Mouse (Mus musculus): ENCODE measurements around the gene Dnah6.

Gene Dnah6

DNA sequence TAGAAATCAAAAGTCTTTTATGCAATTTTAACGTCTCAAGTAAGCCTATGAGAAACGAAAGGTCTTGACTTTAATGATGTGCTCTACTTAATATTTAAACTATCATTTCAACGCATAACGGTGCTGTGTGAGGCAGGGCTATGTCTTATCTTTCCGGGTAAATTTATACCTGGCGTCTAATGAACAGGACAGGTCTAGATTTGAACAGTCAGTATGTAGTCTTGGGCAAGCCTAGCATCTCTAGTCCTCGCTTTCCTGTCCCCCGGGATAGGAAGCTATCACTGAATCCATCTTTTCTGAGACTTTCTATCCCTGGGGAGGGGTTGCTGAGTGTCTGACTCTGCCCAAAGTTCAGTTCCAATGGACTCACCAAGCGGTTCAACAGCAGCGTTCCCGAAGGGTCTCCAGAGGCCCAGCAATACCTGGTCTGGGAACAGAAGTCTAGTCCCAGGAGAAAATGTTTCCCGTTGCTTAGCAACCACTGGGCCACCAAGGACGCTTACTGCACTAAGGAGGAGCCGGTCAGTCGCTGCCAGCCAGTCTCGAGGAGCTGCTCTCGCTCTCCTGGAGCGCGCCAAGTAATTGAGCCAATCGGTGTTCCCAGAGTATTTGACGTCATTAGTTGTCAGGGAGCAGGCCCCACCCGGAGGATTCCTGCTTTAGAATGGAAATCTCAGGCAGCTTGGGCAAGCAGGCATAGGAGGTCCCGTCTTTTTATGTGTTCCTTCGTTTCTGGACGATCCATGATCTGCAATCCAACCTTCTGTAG, at the start of gene Dnah6:
Gene Dnah6 (minus strand): TSS at position 463 of the 769 bp plus-strand sequence.
- Histone ChIP-seq H3K36me3 (ENCODE audit: control insufficient read depth, insufficient read depth, low read length, poor library complexity, severe bottlenecking) (no peaks in the 10 kb centered on the region), H3K27me3 (ENCODE audit: control insufficient read depth, insufficient read depth, low read length, poor library complexity, severe bottlenecking) (no peaks in the 10 kb centered on the region; the same call in 1 of the 2 replicates)
- peak; percentile 89 for DNase-seq (ENCODE audit: low read depth, low spot score)

DNA sequence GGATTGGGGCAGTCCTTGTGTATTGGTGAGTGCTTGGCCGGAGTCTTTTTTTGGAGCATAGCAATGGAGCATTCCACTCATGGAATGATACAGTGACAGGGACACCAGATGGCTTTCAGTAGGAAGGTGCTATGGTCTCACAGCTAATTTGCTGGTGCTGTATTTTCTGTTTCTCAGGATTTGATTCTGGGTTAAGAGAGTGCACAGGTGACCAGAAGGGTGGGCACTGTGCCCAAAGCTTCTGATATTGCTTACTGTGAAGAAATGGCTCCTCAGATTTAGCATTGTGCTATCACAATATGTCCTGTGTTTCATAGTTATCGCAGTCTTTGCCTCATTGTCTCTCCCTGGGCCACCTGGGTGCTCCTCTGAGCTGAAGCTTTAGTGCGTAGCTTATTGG, 47.9 kb upstream of the Dnah6 start:
- Histone ChIP-seq H3K36me3 (ENCODE audit: control insufficient read depth, insufficient read depth, low read length, poor library complexity, severe bottlenecking) (peaks cover 22% of the 10 kb centered on the region), H3K27me3 (ENCODE audit: control insufficient read depth, insufficient read depth, low read length, poor library complexity, severe bottlenecking) (no peaks in the 10 kb centered on the region)
- no peak for DNase-seq (ENCODE audit: low read depth, low spot score)

DNA sequence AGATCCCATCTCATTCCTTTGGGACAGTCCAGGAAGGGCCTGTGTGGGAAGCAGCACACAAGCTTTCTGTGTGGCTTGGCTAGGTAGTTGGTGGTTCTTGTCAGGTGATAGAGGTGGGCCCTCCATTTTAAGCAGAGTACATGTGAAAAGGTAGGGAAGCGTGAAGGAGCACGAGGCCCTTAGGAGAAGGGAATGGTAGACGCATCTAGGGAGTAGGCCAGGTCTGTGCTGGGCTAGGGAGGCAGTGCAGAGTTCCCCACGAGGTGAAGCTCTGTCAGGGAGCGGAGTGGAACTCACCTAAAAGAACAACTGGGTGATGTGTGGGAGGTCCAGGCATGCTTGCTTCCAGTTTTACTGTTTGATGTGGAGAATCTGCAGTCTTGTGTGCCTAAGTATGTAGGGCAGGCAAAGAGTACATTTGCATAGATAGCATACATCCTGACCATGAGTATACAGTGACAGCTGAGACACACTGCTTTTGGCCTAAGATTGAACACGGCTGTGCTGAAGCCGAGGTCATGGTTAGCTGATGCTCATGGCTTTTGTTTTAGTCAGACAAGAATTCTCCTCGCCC, 46.4 kb upstream of the Dnah6 start:
- no peak for DNase-seq (ENCODE audit: low read depth, low spot score)
- no peaks in the 10 kb centered on the region for H3K27me3 ChIP-seq (ENCODE audit: control insufficient read depth, insufficient read depth, low read length, poor library complexity, severe bottlenecking)
- peaks cover 22% of the 10 kb centered on the region for H3K36me3 ChIP-seq (ENCODE audit: control insufficient read depth, insufficient read depth, low read length, poor library complexity, severe bottlenecking)

DNA sequence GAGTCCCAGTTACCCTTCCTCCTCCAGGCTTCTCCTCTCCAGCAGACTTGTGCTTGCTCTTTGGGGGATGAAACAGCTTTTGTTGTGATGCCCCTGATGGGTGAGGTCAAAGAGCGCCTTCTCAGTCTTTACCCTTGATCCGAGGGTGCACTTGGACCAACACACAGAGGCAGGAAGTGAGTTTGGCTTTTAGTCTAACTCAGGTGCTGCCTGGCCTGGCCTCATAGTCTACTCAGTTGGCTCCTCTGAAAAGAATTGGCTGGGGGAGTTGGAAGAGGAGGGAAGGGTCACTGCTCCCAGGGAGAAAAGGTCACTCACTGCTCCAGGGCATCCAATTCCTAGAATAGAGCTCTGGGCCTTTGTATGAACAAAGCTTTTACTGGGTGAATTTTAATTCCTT, 43.4 kb upstream of the Dnah6 start:
- H3K27me3 ChIP-seq (ENCODE audit: control insufficient read depth, insufficient read depth, low read length, poor library complexity, severe bottlenecking), result no peaks in the 10 kb centered on the region
- H3K36me3 ChIP-seq (ENCODE audit: control insufficient read depth, insufficient read depth, low read length, poor library complexity, severe bottlenecking), result peaks cover 7% of the 10 kb centered on the region
- DNase-seq (ENCODE audit: low read depth, low spot score), result no peak

DNA sequence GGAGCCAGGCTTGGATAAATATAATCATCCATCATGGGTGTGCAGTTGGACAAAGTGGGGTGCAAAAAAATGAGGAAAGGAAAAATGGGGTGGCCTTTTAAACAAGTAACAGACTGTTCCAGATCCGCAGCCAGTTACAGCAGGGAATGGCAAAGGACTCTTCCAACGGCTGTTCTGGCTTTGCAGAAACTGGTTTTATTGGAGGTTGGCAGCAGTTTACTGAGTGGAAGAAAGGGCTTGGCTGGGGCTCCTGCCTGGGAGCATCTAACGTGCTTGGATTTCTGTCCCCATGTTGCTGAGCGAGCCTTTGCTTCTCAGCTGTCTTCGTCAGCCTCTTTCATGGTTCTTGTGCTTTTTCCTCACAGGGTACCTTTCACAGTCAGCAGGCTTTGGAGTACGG, 38.7 kb upstream of the Dnah6 start:
- Histone ChIP-seq H3K27me3 (ENCODE audit: control insufficient read depth, insufficient read depth, low read length, poor library complexity, severe bottlenecking) (no peaks in the 10 kb centered on the region), H3K36me3 (ENCODE audit: control insufficient read depth, insufficient read depth, low read length, poor library complexity, severe bottlenecking) (peaks cover 11% of the 10 kb centered on the region)
- DNase-seq (ENCODE audit: low read depth, low spot score), result no peak

DNA sequence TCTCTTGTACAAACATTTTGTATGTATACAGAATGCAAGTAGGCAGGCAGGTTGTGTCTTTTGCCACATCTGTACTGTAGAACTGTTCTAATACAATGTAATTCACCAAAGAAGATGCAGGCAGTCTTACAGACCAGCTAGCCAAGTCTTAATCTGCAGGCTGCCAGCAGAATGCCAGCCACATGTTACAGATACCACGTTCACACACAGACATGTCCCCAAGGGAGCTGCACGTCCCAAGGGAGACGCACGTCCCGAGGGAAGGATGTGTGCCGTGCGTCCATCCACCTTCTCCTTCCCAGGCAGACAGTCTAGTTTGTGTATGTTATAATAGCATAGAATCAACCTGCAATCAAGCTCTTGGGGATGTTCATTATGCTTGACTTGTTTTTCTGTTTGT, 35.6 kb upstream of the Dnah6 start:
- DNase-seq (ENCODE audit: low read depth, low spot score), result no peak
- Histone ChIP-seq H3K36me3 (ENCODE audit: control insufficient read depth, insufficient read depth, low read length, poor library complexity, severe bottlenecking) (peaks cover 9% of the 10 kb centered on the region), H3K27me3 (ENCODE audit: control insufficient read depth, insufficient read depth, low read length, poor library complexity, severe bottlenecking) (no peaks in the 10 kb centered on the region)

DNA sequence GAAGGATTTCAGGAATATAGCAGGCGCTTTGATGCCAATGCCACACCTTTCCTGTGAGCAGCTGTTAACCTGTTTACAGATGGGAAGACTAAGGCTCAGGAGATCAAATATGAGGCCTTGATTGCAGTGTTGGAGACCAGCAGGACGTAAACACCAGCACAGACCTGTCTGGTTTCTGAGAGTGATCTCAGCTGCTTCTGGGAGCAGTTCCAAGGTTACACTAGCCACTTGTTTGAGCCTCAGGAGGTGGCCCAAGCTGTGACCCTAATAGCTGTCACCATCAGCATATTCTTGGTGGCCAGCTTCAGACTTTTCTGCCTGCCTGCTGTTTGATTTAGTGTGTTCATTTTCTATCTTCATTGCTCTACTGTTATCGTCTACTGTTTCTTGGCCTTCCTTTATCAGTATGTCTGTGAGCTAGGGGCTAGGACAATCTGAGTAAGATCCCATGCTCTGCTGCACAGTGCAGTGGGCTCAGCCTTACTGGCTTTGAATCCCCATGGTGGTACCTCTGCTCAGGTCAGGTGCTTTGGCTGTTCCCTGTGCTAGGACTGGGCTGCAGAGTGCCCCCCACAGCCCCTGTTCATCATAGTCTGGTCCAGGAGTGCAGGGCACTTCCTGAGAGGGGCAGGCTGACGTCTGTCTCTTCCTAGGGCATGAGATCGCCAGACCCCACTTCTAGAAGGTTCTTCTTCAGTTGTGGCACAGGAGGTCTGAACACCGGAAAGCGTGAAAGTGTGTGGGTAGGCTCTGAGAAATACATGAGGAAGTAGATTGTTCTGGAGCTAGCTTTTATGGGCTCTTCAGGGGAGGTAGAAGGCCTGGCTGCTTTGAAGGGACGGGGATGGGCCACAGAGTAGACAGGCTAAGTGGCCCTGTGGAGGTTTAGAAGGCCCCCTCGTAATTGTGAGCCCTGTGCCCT, 33.1 kb upstream of the Dnah6 start:
- peak; percentile 65 for DNase-seq (ENCODE audit: low read depth, low spot score)

DNA sequence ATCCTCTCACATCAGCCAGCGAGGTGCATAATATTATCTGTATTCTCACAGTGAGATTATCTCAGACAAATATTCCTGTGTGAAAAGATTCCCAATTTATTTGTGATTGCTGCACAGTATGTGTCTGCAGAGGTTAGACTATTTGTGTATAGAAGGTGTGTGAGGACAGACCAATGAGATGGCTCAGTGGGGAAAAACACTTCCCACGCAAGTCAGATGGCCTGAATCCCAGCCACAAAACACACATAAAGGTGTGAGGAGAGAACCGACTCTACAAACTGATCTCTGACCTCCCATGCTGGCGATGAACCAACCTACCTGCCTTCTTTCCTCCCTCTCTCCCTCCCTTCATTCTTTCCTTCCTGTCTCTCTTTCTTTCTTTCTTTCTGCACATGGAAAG, 32.1 kb upstream of the Dnah6 start:
- Histone ChIP-seq H3K27me3 (ENCODE audit: control insufficient read depth, insufficient read depth, low read length, poor library complexity, severe bottlenecking) (no peaks in the 10 kb centered on the region), H3K36me3 (ENCODE audit: control insufficient read depth, insufficient read depth, low read length, poor library complexity, severe bottlenecking) (peaks cover 7% of the 10 kb centered on the region; the same call in 1 of the 2 replicates)
- no peak for DNase-seq (ENCODE audit: low read depth, low spot score)

More for the DNA sequence above, 33.1 kb upstream of the Dnah6 start:
- peaks cover 7% of the 10 kb centered on the region; the same call in 1 of the 2 replicates for H3K36me3 ChIP-seq (ENCODE audit: control insufficient read depth, insufficient read depth, low read length, poor library complexity, severe bottlenecking)
- H3K27me3 ChIP-seq (ENCODE audit: control insufficient read depth, insufficient read depth, low read length, poor library complexity, severe bottlenecking), result no peaks in the 10 kb centered on the region

DNA sequence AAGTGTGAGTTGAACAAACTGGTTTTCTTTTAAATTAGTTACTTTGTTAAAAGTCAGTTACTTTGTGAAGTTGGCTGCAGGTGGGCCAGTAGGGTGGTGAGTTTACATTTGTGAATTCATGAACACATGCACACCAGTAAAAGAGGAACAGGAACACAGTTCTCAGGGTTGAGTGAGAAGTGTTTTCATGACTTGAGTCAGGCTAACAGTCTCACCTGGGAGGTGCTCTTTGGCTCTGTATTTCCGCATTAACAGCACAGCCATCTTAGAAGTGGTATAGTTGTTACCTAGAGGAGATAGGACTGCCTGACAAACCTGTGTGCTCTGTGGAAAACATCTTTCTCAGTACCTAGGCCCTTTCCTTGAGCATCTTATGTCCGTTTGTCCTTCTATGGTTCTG, 31.6 kb upstream of the Dnah6 start:
- peaks cover 7% of the 10 kb centered on the region; the same call in 1 of the 2 replicates for H3K36me3 ChIP-seq (ENCODE audit: control insufficient read depth, insufficient read depth, low read length, poor library complexity, severe bottlenecking)
- no peaks in the 10 kb centered on the region for H3K27me3 ChIP-seq (ENCODE audit: control insufficient read depth, insufficient read depth, low read length, poor library complexity, severe bottlenecking)
- DNase-seq (ENCODE audit: low read depth, low spot score), result peak; percentile 65

DNA sequence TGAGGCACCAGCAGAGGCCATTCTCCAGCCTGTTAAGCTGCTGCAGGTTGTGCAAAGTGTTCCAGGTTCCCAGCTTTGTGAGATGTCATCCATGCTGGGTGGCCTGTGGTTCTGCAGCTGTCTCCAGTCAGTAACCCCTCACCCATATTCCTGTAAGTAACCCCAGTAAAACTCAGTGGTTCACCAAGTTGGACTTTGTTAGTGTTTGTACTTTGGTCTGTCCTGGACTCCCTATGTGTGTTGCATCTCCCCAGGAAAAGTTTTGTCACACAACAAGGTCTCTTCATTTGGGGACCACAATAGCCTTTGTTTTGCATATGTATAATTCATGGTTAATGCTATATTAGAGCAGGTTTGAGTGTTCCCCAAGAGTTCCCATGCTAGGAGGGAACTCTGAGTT, 30.9 kb upstream of the Dnah6 start:
- DNase-seq (ENCODE audit: low read depth, low spot score), result no peak
- Histone ChIP-seq H3K36me3 (ENCODE audit: control insufficient read depth, insufficient read depth, low read length, poor library complexity, severe bottlenecking) (peaks cover 7% of the 10 kb centered on the region; the same call in 1 of the 2 replicates), H3K27me3 (ENCODE audit: control insufficient read depth, insufficient read depth, low read length, poor library complexity, severe bottlenecking) (no peaks in the 10 kb centered on the region)

DNA sequence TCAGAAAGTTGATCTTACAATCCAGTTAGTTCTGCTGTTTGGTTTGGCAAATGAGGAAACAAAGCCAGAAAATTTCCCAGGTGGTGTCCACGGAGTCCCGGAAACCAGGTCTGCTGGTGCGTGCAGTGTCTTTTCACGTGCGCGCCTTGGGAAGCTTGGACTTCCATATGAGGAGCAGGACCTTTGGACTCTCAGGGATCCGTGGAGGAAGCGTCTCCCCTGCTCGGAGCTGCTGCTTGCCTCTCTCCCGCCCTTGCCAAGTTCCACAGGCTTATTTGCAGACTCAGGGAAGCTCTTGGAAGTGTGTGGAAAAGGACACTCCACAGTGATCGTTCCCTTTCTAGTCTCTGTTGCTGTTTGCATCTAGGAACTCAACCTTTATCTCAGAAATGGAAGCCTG, 29.9 kb upstream of the Dnah6 start:
- no peak for DNase-seq (ENCODE audit: low read depth, low spot score)
- peaks cover 2% of the 10 kb centered on the region; the same call in 1 of the 2 replicates for H3K36me3 ChIP-seq (ENCODE audit: control insufficient read depth, insufficient read depth, low read length, poor library complexity, severe bottlenecking)
- no peaks in the 10 kb centered on the region for H3K27me3 ChIP-seq (ENCODE audit: control insufficient read depth, insufficient read depth, low read length, poor library complexity, severe bottlenecking)

DNA sequence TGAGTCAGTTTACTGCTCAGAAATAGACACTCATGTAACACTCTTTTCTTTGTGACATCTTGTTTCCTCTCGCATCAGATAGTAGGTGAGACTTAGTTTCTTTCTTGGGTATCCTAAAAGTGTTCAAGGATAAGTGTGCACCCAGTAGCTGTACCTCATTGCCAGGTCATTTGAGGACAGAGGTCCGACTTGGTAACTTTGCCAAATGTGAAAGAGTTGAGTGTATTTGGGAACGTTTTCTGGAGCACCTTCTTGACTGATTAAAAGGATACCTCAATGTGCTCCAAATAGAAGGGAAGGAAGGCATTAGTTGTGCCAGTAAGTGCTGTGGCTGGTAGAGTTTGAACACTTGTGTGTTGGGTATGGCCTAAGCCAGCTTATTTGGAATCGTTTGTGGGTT, 28.4 kb upstream of the Dnah6 start:
- no peaks in the 10 kb centered on the region for H3K36me3 ChIP-seq (ENCODE audit: control insufficient read depth, insufficient read depth, low read length, poor library complexity, severe bottlenecking)
- no peak for DNase-seq (ENCODE audit: low read depth, low spot score)
- H3K27me3 ChIP-seq (ENCODE audit: control insufficient read depth, insufficient read depth, low read length, poor library complexity, severe bottlenecking), result no peaks in the 10 kb centered on the region

DNA sequence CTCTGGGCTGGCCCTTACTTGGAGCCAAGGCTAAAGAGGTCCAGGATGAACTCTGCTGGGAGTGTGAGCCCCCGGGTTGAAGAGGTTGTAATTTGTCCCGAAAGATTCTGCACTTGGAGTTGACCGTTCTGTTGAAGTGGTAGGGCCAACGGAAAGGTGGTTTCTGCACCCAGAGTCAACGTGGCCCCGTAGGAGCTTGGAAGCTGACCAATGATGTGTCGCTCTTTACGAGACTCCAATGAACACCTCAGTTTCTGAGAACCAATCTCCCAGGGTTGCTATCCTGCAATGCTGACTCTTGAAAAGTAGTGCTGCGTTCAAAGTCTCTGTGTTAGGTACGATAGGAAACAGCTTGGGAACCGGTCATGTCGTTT, 27.6 kb upstream of the Dnah6 start:
- H3K27me3 ChIP-seq (ENCODE audit: control insufficient read depth, insufficient read depth, low read length, poor library complexity, severe bottlenecking), result no peaks in the 10 kb centered on the region
- no peaks in the 10 kb centered on the region for H3K36me3 ChIP-seq (ENCODE audit: control insufficient read depth, insufficient read depth, low read length, poor library complexity, severe bottlenecking)
- peak; percentile 13 for DNase-seq (ENCODE audit: low read depth, low spot score)

DNA sequence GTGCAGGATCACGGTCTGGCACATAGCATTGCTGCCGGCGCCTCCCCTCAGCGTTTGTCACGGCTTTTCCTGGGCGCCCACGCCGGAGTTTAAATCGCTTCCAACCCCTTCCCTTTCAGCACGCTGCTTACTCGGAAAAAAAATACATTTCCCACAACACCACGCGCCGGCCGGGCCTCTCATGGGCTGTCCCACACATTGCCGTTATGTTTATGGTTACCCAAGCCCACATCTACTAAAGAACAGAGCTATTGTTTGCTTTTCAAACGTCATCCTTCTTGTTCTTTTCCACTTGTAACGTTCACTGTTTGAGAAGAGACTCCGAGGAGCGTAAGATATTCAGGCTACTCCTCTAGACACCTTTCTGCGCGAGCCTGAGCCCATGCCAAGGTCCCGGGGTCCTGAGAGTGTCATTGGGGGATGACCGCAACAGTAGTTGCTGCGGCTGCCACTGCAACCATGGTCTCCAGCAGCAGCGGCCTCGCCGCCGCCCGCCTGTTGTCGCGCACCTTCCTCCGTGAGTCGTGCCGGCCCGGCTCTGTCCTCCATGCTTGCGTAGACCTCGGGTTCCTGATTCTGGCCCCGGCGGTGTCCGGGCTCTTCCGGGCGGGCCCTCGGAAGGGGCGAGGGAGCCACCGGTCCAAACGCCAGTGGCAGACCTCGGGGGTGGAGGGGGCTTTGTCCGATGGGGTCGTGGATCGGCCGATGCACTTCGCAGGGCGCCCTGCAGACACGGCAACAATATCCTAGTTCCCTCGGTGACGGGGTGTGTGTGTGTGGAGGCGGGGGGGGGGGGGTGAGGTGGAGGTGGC, 27.0 kb upstream of the Dnah6 start, which contains the start of gene Suclg1:
Gene Suclg1 (plus strand): TSS at position 146 of the 812 bp plus-strand sequence.
- peak; percentile 91 for DNase-seq (ENCODE audit: low read depth, low spot score)
- Histone ChIP-seq H3K27me3 (ENCODE audit: control insufficient read depth, insufficient read depth, low read length, poor library complexity, severe bottlenecking) (no peaks in the 10 kb centered on the region), H3K36me3 (ENCODE audit: control insufficient read depth, insufficient read depth, low read length, poor library complexity, severe bottlenecking) (no peaks in the 10 kb centered on the region)

Measured in splenic B cell, adult 2 months (primary cell).